Mouse (Mus musculus): ENCODE data around the gene Sprr2a3.
"Not testable (repeated sequence)": the region's sequence is repeated elsewhere in the genome, so short reads cannot be mapped to it uniquely, and the experiment has no call there.

GRCm38 (mm10) chr3:92288489-92288888, 3.3 kb downstream of the Sprr2a3 start:
- TF ChIP-seq GATA1 (IDR thresholded peaks at IDR 0.05; ENCODE audit: borderline replicate concordance, low read length); FLI1 (IDR thresholded peaks at IDR 0.05; ENCODE audit: low read length): not testable (repeated sequence)

Data from megakaryocyte, embryonic 14.5 days (primary cell).